Mouse (Mus musculus) neural tube, embryonic 14.5 days (tissue): ENCODE measurements around the gene Rtn1. TPM values are rescaled to one million over a fixed set of nuclear protein-coding genes. Genes with fewer than 3 reads are reported as not detected.
A peak's percentile ranks its signal among the peaks of the same experiment; 100 is the strongest.

Experiments
- ATAC-seq: fragments of 200-750 bp; cut with Nextera tagmentation; 2 replicates; pipeline ENCODE4 v1.8.0; 2017; ENCODE audit warnings: low read depth, mild to moderate bottlenecking, moderate TSS enrichment, moderate library complexity
- H3K27ac ChIP-seq: fragments of 300-500 bp; sonication (generic); 2 replicates; pipeline ENCODE4 v1.5.1; 2014; ENCODE audit warnings: low read depth, mild to moderate bottlenecking, control low read depth, low read length, moderate library complexity, mixed read lengths
- H3K27me3 ChIP-seq: fragments of 300-500 bp; sonication (generic); 2 replicates; pipeline ENCODE4 v1.6.1; 2014; ENCODE audit warnings: low read length; ENCODE audit not compliant: control insufficient read depth, insufficient read depth
- H3K36me3 ChIP-seq: fragments of 300-500 bp; sonication (generic); 2 replicates; pipeline ENCODE4 v1.6.1; 2014; ENCODE audit warnings: low read length, mixed read lengths; ENCODE audit not compliant: control insufficient read depth, insufficient read depth
- H3K4me1 ChIP-seq: fragments of 300-500 bp; sonication (generic); 2 replicates; pipeline ENCODE4 v1.6.1; 2014; ENCODE audit warnings: low read length; ENCODE audit not compliant: control insufficient read depth, insufficient read depth
- H3K4me2 ChIP-seq: fragments of 300-500 bp; sonication (generic); 2 replicates; pipeline ENCODE4 v1.6.1; 2014; ENCODE audit warnings: mild to moderate bottlenecking, low read depth, low read length, control low read depth
- H3K4me3 ChIP-seq: fragments of 300-500 bp; sonication (generic); 2 replicates; pipeline ENCODE4 v1.5.1; 2014; ENCODE audit warnings: low read depth, low read length, control low read depth, mixed read lengths
- H3K9ac ChIP-seq: fragments of 300-500 bp; sonication (generic); replicated peaks from 2 replicates; pipeline ENCODE4 v1.6.1; 2014; ENCODE audit warnings: low read depth, mild to moderate bottlenecking, control low read depth, low read length, mixed read lengths
- H3K9me3 ChIP-seq: fragments of 300-500 bp; sonication (generic); 2 replicates; pipeline ENCODE4 v1.6.1; 2016; ENCODE audit warnings: low read length; ENCODE audit not compliant: control insufficient read depth
- WGBS: fragments of 180-500 bp; shearing (Covaris S2); extraction: QIAGEN DNeasy Blood & Tissue Kit; methylation state at CpG from one replicate; pipeline ENCODE4 v1.1.7; 2014; 5-methylcytosine and 5-hydroxymethylcytosine counted together
- polyA plus RNA-seq: library from polyadenylated mRNA; unstranded; fragments of >200 nt; fragmentation: Nextera tagmentation; extraction: Ambion mirVana; gene quantifications from 2 replicates; pipeline ENCODE4 v1.2.1, GENCODE M21; 2014

Rtn1 gene
- polyA plus RNA-seq, 1 experiment from 2014 or later: 3,331 TPM

DNA sequence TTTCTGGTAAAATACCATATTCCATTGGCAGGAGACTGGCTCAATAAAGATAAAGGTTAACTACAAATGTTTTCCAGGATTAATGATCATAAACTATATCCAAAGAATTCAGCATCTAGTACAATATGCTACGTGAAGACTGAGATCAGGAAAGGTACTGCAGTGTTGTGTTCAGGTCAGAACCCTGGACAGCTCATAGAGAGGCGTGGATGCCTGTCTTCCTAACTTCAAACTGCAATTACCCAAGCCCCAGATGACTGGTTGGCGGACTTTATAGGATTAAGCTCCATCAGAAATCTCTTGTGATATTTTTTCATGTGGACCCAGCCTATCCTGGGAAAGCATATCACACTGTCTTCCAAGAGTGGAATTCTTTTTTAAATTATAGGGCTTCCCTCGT is 13.8 kb upstream of the Rtn1 start:
- ATAC-seq: no peak
- Histone ChIP-seq H3K27ac (no peak overlapping the region), H3K4me3 (no peak overlapping the region), H3K36me3 (no peaks in the 10 kb centered on the region), H3K9me3 (no peaks in the 10 kb centered on the region), H3K27me3 (no peaks in the 10 kb centered on the region), H3K9ac (no peak overlapping the region), H3K4me2 (no peak overlapping the region), H3K4me1 (no peaks in the 10 kb centered on the region)
- WGBS: 57% methylated on average over 4 of the region's 4 CpGs

DNA sequence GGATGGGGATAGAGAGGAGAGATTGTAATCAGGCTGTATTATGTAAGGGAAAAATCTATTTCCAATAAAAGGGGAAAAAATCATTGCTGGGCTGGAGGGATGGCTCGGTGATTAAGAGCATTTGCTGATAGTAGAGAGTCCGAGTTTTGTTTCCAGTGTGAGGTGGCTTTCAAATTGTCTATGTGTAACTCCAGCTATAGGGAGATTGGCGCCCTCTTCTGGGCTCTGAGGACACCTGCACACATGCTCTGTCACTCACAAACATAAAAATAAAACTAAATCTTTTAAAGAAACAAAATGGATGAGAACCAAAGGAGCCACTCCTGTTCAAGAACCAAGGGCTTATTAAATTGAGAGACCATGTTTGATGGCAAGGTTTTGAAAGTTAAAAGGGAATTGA is 8.9 kb upstream of the Rtn1 start:
- H3K27me3 ChIP-seq: no peaks in the 10 kb centered on the region
- H3K4me2 ChIP-seq: no peak overlapping the region
- WGBS: 34% methylated on average over 3 of the region's 3 CpGs
- no peak for ATAC-seq
- H3K9ac ChIP-seq: no peak overlapping the region
- H3K9me3 ChIP-seq: no peaks in the 10 kb centered on the region
- no peak overlapping the region for H3K4me3 ChIP-seq
- no peaks in the 10 kb centered on the region for H3K36me3 ChIP-seq
- H3K4me1 ChIP-seq: no peaks in the 10 kb centered on the region
- H3K27ac ChIP-seq: no peak overlapping the region

- Histone ChIP-seq H3K4me1 (peaks cover 5% of the 10 kb centered on the region; the same call in 1 of the 2 replicates), H3K27me3 (no peaks in the 10 kb centered on the region), H3K4me3 (peak overlapping the region; percentile 70), H3K9ac (peak overlapping the region; percentile 78), H3K27ac (peak overlapping the region; percentile 55), H3K4me2 (peak overlapping the region; percentile 79), H3K36me3 (no peaks in the 10 kb centered on the region), H3K9me3 (no peaks in the 10 kb centered on the region)
- peak; percentile 84 for ATAC-seq
- WGBS: under 1% methylated on average over 60 of the region's 63 CpGs
These were observed 553 bp downstream of the Rtn1 start for GRCm38 (mm10) chr12:72408111-72408891.

DNA sequence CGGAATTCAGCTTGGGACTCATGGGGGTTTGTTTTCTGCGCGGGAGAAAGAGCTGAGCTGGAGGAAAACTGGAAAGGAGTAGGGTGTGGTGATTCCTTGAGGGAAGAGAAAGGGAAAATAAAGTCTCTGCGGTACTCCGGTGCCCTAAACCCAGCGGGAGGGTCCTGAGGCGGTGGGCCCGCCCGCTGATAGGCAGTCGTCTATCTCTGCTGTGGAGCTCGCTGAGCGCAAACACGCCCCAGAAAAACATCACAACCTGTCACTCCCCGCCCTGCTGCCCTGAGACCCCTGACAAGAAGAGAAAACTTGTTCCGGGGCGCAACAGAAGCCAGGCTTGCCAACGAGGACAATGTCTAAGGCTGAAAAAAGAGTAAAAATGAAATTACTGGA is 1.1 kb downstream of the Rtn1 start:
- Histone ChIP-seq H3K27ac (peak overlapping the region; percentile 55), H3K36me3 (no peaks in the 10 kb centered on the region), H3K27me3 (no peaks in the 10 kb centered on the region), H3K9me3 (no peaks in the 10 kb centered on the region), H3K4me1 (peaks cover 5% of the 10 kb centered on the region; the same call in 1 of the 2 replicates), H3K9ac (peak overlapping the region; percentile 78), H3K4me2 (peak overlapping the region; percentile 79), H3K4me3 (peak overlapping the region; percentile 70)
- ATAC-seq: peak; percentile 57
- WGBS: under 1% methylated on average over 17 of the region's 17 CpGs

- Histone ChIP-seq H3K9ac (peak overlapping the region; percentile 78; the same call in 1 of the 2 replicates), H3K4me3 (peak overlapping the region; percentile 70), H3K4me1 (peaks cover 5% of the 10 kb centered on the region; the same call in 1 of the 2 replicates), H3K4me2 (peak overlapping the region; percentile 79), H3K36me3 (no peaks in the 10 kb centered on the region), H3K27me3 (no peaks in the 10 kb centered on the region), H3K9me3 (no peaks in the 10 kb centered on the region), H3K27ac (no peak overlapping the region)
- ATAC-seq: peak; percentile 26; the same call in 1 of the 2 replicates
- WGBS: 9% methylated on average over 11 of the region's 11 CpGs
These were observed 1.7 kb downstream of the Rtn1 start for GRCm38 (mm10) chr12:72407146-72407545.

DNA sequence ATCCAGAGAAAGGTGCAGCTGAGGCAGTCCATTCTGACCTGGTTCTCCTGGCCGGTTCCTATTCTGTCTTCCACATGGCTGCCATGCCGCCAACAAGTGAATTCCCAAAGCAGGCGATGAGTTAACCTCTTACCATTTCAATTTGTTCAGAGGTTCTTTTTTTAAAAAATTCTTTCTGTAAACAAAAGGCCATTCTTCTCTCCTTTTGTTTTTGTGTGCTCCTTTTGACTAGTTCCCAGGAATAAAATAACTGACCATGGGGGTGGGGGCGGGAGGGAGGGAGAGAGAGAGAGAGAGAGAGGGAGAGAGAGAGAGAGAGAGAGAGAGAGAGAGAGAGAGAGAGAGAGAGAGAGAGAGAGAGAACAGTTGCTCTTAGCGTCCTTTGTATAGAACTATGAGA is 3.8 kb downstream of the Rtn1 start:
- Histone ChIP-seq H3K4me2 (no peak overlapping the region), H3K9ac (no peak overlapping the region), H3K27me3 (no peaks in the 10 kb centered on the region), H3K36me3 (no peaks in the 10 kb centered on the region), H3K4me1 (peaks cover 5% of the 10 kb centered on the region; the same call in 1 of the 2 replicates), H3K4me3 (no peak overlapping the region), H3K27ac (no peak overlapping the region), H3K9me3 (no peaks in the 10 kb centered on the region)
- WGBS: 41% methylated on average over 5 of the region's 5 CpGs
- ATAC-seq: no peak

GRCm38 (mm10) chr12:72393046-72393805 is 15.6 kb downstream of the Rtn1 start:
- Histone ChIP-seq H3K27ac (no peak overlapping the region), H3K4me3 (no peak overlapping the region), H3K9ac (no peak overlapping the region), H3K27me3 (no peaks in the 10 kb centered on the region), H3K4me1 (no peaks in the 10 kb centered on the region), H3K36me3 (no peaks in the 10 kb centered on the region), H3K4me2 (no peak overlapping the region), H3K9me3 (no peaks in the 10 kb centered on the region)
- ATAC-seq: no peak
- WGBS: 59% methylated on average over 13 of the region's 13 CpGs

DNA sequence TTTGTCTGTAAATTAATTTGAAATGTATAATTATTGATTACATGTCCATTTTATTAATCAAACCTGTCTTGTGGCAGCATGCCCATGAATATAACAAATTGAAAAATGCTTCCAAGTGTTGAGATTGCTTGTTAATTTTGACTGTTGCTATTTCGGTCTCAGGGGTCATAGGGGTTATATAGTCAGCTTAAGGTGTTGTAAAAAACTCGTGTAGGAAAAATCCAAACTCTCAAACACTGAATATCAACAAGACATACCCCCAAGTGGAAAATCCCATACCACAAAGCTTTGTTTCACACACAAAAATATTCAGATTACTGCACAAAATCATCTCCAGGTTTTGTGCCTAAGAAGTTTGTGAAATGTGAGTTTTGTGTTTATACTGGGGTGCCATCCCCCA is 18.5 kb downstream of the Rtn1 start:
- Histone ChIP-seq H3K4me2 (no peak overlapping the region), H3K27me3 (no peaks in the 10 kb centered on the region), H3K36me3 (no peaks in the 10 kb centered on the region), H3K4me1 (no peaks in the 10 kb centered on the region), H3K9me3 (no peaks in the 10 kb centered on the region), H3K4me3 (no peak overlapping the region), H3K9ac (no peak overlapping the region), H3K27ac (no peak overlapping the region)
- 82% methylated on average over 2 of the region's 2 CpGs for WGBS
- ATAC-seq: no peak
